Mouse (Mus musculus): ENCODE measurements at regions not wholly inside any gene's neighbourhood (a gene's known extent, or its start where the extent isn't known, plus 50 kb on each side); places are given as distances from the start of the nearest gene placed in this dataset.

- H3K9ac ChIP-seq (ENCODE audit: low read depth, low read length), result no peak overlapping the region
- H3K27ac ChIP-seq (ENCODE audit: low read length), result no peak overlapping the region
- no peaks in the 10 kb centered on the region for H3K9me3 ChIP-seq (replicated peaks; ENCODE audit: control insufficient read depth, low read length)
- no peak for ATAC-seq (ENCODE audit: low read depth)
- no peak overlapping the region for H3K4me3 ChIP-seq (ENCODE audit: low read depth, low read length)
- no peaks in the 10 kb centered on the region for H3K27me3 ChIP-seq (ENCODE audit: control insufficient read depth, insufficient read depth, low read depth, low read length)
- no peak overlapping the region for H3K4me2 ChIP-seq (ENCODE audit: low read depth, low read length)
- 93% methylated on average over 1 of the region's 1 CpGs for WGBS (ENCODE audit: insufficient replicate concordance)
- H3K36me3 ChIP-seq (ENCODE audit: control insufficient read depth, insufficient read depth), result no peaks in the 10 kb centered on the region
- H3K4me1 ChIP-seq (ENCODE audit: control insufficient read depth, low read depth, low read length), result no peaks in the 10 kb centered on the region
These were observed 890.1 kb downstream of the Gsdmc2 start for GRCm38 (mm10) chr15:62954889-62955288.

GRCm38 (mm10) chr15:62954322-62954820, 890.6 kb downstream of the Gsdmc2 start:
- Histone ChIP-seq H3K27ac (ENCODE audit: low read length) (no peak overlapping the region), H3K4me3 (ENCODE audit: low read depth, low read length) (no peak overlapping the region), H3K27me3 (ENCODE audit: control insufficient read depth, insufficient read depth, low read depth, low read length) (no peaks in the 10 kb centered on the region), H3K9ac (ENCODE audit: low read depth, low read length) (no peak overlapping the region), H3K4me1 (ENCODE audit: control insufficient read depth, low read depth, low read length) (no peaks in the 10 kb centered on the region), H3K36me3 (ENCODE audit: control insufficient read depth, insufficient read depth) (no peaks in the 10 kb centered on the region), H3K4me2 (ENCODE audit: low read depth, low read length) (no peak overlapping the region), H3K9me3 (replicated peaks; ENCODE audit: control insufficient read depth, low read length) (no peaks in the 10 kb centered on the region)
- WGBS (ENCODE audit: insufficient replicate concordance), result 63% methylated on average over 9 of the region's 9 CpGs
- ATAC-seq (ENCODE audit: low read depth), result no peak

GRCm38 (mm10) chr15:62953215-62953941, 891.6 kb downstream of the Gsdmc2 start:
- ATAC-seq (ENCODE audit: low read depth), result no peak
- Histone ChIP-seq H3K4me2 (ENCODE audit: low read depth, low read length) (no peak overlapping the region), H3K4me3 (ENCODE audit: low read depth, low read length) (no peak overlapping the region), H3K36me3 (ENCODE audit: control insufficient read depth, insufficient read depth) (no peaks in the 10 kb centered on the region), H3K9ac (ENCODE audit: low read depth, low read length) (no peak overlapping the region), H3K4me1 (ENCODE audit: control insufficient read depth, low read depth, low read length) (no peaks in the 10 kb centered on the region), H3K27me3 (ENCODE audit: control insufficient read depth, insufficient read depth, low read depth, low read length) (no peaks in the 10 kb centered on the region), H3K27ac (ENCODE audit: low read length) (no peak overlapping the region), H3K9me3 (replicated peaks; ENCODE audit: control insufficient read depth, low read length) (no peaks in the 10 kb centered on the region)
- WGBS (ENCODE audit: insufficient replicate concordance), result 50% methylated on average over 6 of the region's 6 CpGs

GRCm38 (mm10) chr15:62952487-62953214, 892.3 kb downstream of the Gsdmc2 start:
- H3K9me3 ChIP-seq (replicated peaks; ENCODE audit: control insufficient read depth, low read length), result no peaks in the 10 kb centered on the region
- no peak overlapping the region for H3K4me2 ChIP-seq (ENCODE audit: low read depth, low read length)
- no peak overlapping the region for H3K4me3 ChIP-seq (ENCODE audit: low read depth, low read length)
- no peaks in the 10 kb centered on the region for H3K27me3 ChIP-seq (ENCODE audit: control insufficient read depth, insufficient read depth, low read depth, low read length)
- H3K4me1 ChIP-seq (ENCODE audit: control insufficient read depth, low read depth, low read length), result no peaks in the 10 kb centered on the region
- no peak for ATAC-seq (ENCODE audit: low read depth)
- H3K27ac ChIP-seq (ENCODE audit: low read length), result no peak overlapping the region
- H3K36me3 ChIP-seq (ENCODE audit: control insufficient read depth, insufficient read depth), result no peaks in the 10 kb centered on the region
- H3K9ac ChIP-seq (ENCODE audit: low read depth, low read length), result no peak overlapping the region
- 67% methylated on average over 5 of the region's 5 CpGs for WGBS (ENCODE audit: insufficient replicate concordance)

- no peak for ATAC-seq (ENCODE audit: low read depth)
- H3K27ac ChIP-seq (ENCODE audit: low read length), result no peak overlapping the region
- 63% methylated on average over 2 of the region's 2 CpGs for WGBS (ENCODE audit: insufficient replicate concordance)
These were observed 905.6 kb downstream of the Gsdmc2 start for GRCm38 (mm10) chr15:62939416-62939815.

GRCm38 (mm10) chr15:62937756-62938155, 907.2 kb downstream of the Gsdmc2 start:
- Histone ChIP-seq H3K4me1 (ENCODE audit: control insufficient read depth, low read depth, low read length) (no peaks in the 10 kb centered on the region), H3K4me3 (ENCODE audit: low read depth, low read length) (no peak overlapping the region), H3K27ac (ENCODE audit: low read length) (no peak overlapping the region)

More at GRCm38 (mm10) chr15:62939416-62939815, 905.6 kb downstream of the Gsdmc2 start:
- Histone ChIP-seq H3K36me3 (ENCODE audit: control insufficient read depth, insufficient read depth) (no peaks in the 10 kb centered on the region), H3K9me3 (replicated peaks; ENCODE audit: control insufficient read depth, low read length) (no peaks in the 10 kb centered on the region), H3K9ac (ENCODE audit: low read depth, low read length) (no peak overlapping the region), H3K4me3 (ENCODE audit: low read depth, low read length) (no peak overlapping the region), H3K27me3 (ENCODE audit: control insufficient read depth, insufficient read depth, low read depth, low read length) (no peaks in the 10 kb centered on the region), H3K4me2 (ENCODE audit: low read depth, low read length) (no peak overlapping the region), H3K4me1 (ENCODE audit: control insufficient read depth, low read depth, low read length) (no peaks in the 10 kb centered on the region)

GRCm38 (mm10) chr15:62934522-62935189, 910.3 kb downstream of the Gsdmc2 start:
- Histone ChIP-seq H3K9ac (ENCODE audit: low read depth, low read length) (no peak overlapping the region), H3K4me3 (ENCODE audit: low read depth, low read length) (no peak overlapping the region), H3K27me3 (ENCODE audit: control insufficient read depth, insufficient read depth, low read depth, low read length) (no peaks in the 10 kb centered on the region), H3K4me1 (ENCODE audit: control insufficient read depth, low read depth, low read length) (no peaks in the 10 kb centered on the region), H3K4me2 (ENCODE audit: low read depth, low read length) (no peak overlapping the region), H3K27ac (ENCODE audit: low read length) (no peak overlapping the region), H3K9me3 (replicated peaks; ENCODE audit: control insufficient read depth, low read length) (no peaks in the 10 kb centered on the region), H3K36me3 (ENCODE audit: control insufficient read depth, insufficient read depth) (no peaks in the 10 kb centered on the region)
- no peak for ATAC-seq (ENCODE audit: low read depth)

More at GRCm38 (mm10) chr15:62937756-62938155, 907.2 kb downstream of the Gsdmc2 start:
- Histone ChIP-seq H3K9me3 (replicated peaks; ENCODE audit: control insufficient read depth, low read length) (no peaks in the 10 kb centered on the region), H3K4me2 (ENCODE audit: low read depth, low read length) (no peak overlapping the region), H3K36me3 (ENCODE audit: control insufficient read depth, insufficient read depth) (no peaks in the 10 kb centered on the region), H3K9ac (ENCODE audit: low read depth, low read length) (no peak overlapping the region), H3K27me3 (ENCODE audit: control insufficient read depth, insufficient read depth, low read depth, low read length) (no peaks in the 10 kb centered on the region)
- no peak for ATAC-seq (ENCODE audit: low read depth)
- WGBS (ENCODE audit: insufficient replicate concordance), result 70% methylated on average over 4 of the region's 4 CpGs

GRCm38 (mm10) chr15:62920520-62920919, 924.5 kb downstream of the Gsdmc2 start:
- H3K9ac ChIP-seq (ENCODE audit: low read depth, low read length), result no peak overlapping the region
- 70% methylated on average over 2 of the region's 2 CpGs for WGBS (ENCODE audit: insufficient replicate concordance)
- no peaks in the 10 kb centered on the region for H3K36me3 ChIP-seq (ENCODE audit: control insufficient read depth, insufficient read depth)
- no peak overlapping the region for H3K4me2 ChIP-seq (ENCODE audit: low read depth, low read length)
- H3K27ac ChIP-seq (ENCODE audit: low read length), result no peak overlapping the region
- no peak overlapping the region for H3K4me3 ChIP-seq (ENCODE audit: low read depth, low read length)
- no peaks in the 10 kb centered on the region for H3K27me3 ChIP-seq (ENCODE audit: control insufficient read depth, insufficient read depth, low read depth, low read length)
- no peaks in the 10 kb centered on the region for H3K9me3 ChIP-seq (replicated peaks; ENCODE audit: control insufficient read depth, low read length)
- ATAC-seq (ENCODE audit: low read depth), result no peak
- no peaks in the 10 kb centered on the region for H3K4me1 ChIP-seq (ENCODE audit: control insufficient read depth, low read depth, low read length)

- H3K4me2 ChIP-seq (ENCODE audit: low read depth, low read length), result no peak overlapping the region
- H3K27me3 ChIP-seq (ENCODE audit: control insufficient read depth, insufficient read depth, low read depth, low read length), result no peaks in the 10 kb centered on the region
- H3K9me3 ChIP-seq (replicated peaks; ENCODE audit: control insufficient read depth, low read length), result no peaks in the 10 kb centered on the region
- no peak overlapping the region for H3K4me3 ChIP-seq (ENCODE audit: low read depth, low read length)
- no peak for ATAC-seq (ENCODE audit: low read depth)
- no peaks in the 10 kb centered on the region for H3K4me1 ChIP-seq (ENCODE audit: control insufficient read depth, low read depth, low read length)
- no peaks in the 10 kb centered on the region for H3K36me3 ChIP-seq (ENCODE audit: control insufficient read depth, insufficient read depth)
- no peak overlapping the region for H3K9ac ChIP-seq (ENCODE audit: low read depth, low read length)
- H3K27ac ChIP-seq (ENCODE audit: low read length), result no peak overlapping the region
These were observed 925.7 kb downstream of the Gsdmc2 start for GRCm38 (mm10) chr15:62919264-62919663.
